Mouse (Mus musculus): ENCODE data around the gene Rdh11.

Rdh11 gene

DNA sequence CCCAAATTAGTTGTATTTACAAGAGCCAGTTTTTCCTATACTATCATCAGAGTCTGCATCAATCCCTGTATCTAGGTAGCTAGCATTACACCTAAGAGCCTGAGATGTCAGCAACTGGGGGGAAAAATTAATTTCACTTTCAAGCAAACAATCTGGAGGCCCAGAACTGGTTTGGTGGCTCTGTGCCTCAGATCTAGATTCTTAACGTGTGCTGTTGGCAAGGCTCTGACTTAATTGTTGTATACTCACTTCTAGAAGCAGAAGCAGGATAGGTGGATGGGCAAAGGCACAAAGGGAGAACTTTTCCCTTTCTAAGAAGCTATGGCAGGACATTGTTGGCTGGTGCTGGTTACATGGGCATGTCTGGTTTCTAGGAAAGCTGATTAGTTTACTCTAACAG is 52.7 kb downstream of the Rdh11 start:
- DNase-seq (ENCODE audit: low read depth), result no peak

DNA sequence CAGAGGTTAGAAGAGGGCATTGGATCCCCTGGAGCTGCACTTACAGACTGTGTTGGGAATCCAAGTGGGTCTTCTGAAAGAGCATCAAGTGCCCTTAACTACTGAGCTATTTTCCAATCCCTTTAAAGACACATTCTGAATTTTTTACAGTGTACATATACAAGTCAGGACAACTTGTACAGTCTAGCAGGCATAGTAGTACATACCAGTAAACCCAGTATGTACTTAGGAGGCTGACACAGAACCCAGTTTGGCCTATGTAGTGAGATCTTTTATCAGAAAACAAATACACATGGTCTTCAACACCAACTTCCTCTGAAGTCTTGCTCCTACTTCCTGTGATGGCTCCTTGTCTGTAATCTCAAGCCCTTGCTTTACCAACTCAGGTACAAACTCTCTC is 53.1 kb downstream of the Rdh11 start:
- no peak for DNase-seq (ENCODE audit: low read depth)

DNA sequence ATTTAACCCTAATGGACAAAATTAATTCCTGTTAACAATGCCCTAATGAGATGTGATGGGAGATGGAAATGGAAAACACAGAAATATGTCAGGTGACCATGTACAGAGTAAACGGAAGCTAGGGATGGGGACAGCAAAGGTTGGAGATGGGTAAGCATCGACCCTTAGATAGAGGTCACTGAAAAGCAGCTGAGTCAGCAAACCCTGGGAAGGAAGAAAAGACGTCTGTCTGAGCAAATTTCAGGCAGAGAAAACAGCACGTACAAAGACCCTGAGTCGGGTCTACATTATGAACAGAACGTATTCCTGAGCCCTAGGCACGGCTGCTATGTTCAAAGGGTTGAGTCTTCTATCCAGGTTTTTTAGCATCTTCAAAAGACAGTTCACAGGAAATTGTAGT is 55.1 kb downstream of the Rdh11 start:
- DNase-seq (ENCODE audit: low read depth), result no peak

GRCm38 (mm10) chr12:79135105-79135504 is 57.0 kb downstream of the Rdh11 start:
- no peak for DNase-seq (ENCODE audit: low read depth)

DNA sequence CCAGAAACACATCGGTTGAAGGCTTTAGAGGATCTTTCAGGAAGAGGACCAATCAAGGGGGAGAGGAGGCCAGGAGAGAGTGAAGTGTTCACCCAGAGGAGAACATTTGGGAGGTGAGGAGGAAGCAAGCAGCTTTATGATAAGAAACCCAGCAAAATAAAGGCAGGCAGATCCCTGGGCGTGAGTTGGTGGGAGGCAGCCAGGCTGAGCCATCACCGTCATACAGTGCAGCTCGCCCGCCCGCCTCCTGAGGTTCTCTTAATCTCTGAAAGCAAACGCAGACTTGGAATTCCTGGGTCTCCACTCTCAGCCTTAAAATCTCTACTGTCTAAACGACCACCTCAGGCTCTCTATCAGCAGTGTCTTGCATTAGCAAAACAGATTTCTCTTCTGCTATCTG is 57.4 kb downstream of the Rdh11 start:
- no peak for DNase-seq (ENCODE audit: low read depth)

- peak; percentile 40 for DNase-seq (ENCODE audit: low read depth)
These were observed 60.2 kb downstream of the Rdh11 start for GRCm38 (mm10) chr12:79131706-79132460.

DNA sequence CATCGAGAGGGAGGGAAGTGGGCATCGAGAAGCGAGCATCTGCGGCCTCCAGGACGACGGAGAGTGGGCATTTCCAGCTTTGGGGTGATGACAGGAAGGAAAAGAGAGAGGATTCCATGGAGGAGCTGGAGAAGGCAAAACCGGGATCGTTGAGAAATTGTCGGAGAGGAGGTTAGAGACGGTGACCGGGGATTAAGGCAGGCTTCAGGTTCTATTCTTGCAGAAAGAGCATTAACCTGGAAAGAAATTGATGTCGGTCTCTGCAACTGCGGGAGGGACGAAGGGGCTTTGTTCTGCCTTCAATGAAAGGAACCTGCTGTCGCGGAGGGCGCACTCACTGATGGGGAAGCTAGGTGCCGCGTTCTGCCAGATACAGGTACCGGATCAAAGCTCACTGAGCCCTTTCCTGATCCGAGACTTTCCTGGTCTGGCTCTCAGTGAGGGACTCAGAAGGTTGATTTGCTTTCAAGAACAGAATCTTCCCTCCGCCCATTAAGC is 60.9 kb downstream of the Rdh11 start:
- DNase-seq (ENCODE audit: low read depth), result no peak

GRCm38 (mm10) chr12:79130299-79131177 is 61.6 kb downstream of the Rdh11 start, which contains the start of gene Arg2:
Gene Arg2 (plus strand): TSS chr12:79130777.
- DNase-seq (ENCODE audit: low read depth), result no peak
